Mouse (Mus musculus): ENCODE measurements around the gene 1700066M21Rik. TPM values are rescaled to one million over a fixed set of nuclear protein-coding genes. Genes with fewer than 3 reads are reported as not detected.

1700066M21Rik gene
- total RNA-seq, 1 experiment = 6.7 TPM

- TF ChIP-seq CHD2 (IDR thresholded peaks at IDR 0.05; ENCODE audit: low read depth, low read length) = no peak
- TF ChIP-seq HCFC1 (IDR thresholded peaks at IDR 0.05; ENCODE audit: borderline replicate concordance, insufficient read depth, low read length) = no peak
- H3K27ac ChIP-seq (ENCODE audit: insufficient read depth, low read depth, low read length, poor library complexity, severe bottlenecking) = no peak overlapping the region
- in situ Hi-C loops (cut with MboI; ENCODE audit: low sequenced_read_pairs in 2 of 2, unreplicated experiment in 2 of 2) = no loop called here
Observed at GRCm38 (mm10) chr1:57347487-57347886, 29.9 kb upstream of the 1700066M21Rik start.

GRCm38 (mm10) chr1:57351941-57352340 is 25.5 kb upstream of the 1700066M21Rik start:
- no peak overlapping the region for H3K4me3 ChIP-seq (ENCODE audit: insufficient read depth in 1 of 2, low read depth in 1 of 2, low read length in 2 of 2, poor library complexity in 1 of 2, severe bottlenecking in 1 of 2)
- TF ChIP-seq ZNF384 (IDR thresholded peaks at IDR 0.05; ENCODE audit: low read depth, low read length) (no peak), HCFC1 (IDR thresholded peaks at IDR 0.05; ENCODE audit: borderline replicate concordance, insufficient read depth, low read length) (no peak), MAFK (IDR thresholded peaks at IDR 0.05; ENCODE audit: insufficient read depth, low read depth, low read length) (no peak), CHD2 (IDR thresholded peaks at IDR 0.05; ENCODE audit: low read depth, low read length) (no peak), ZC3H11A (IDR thresholded peaks at IDR 0.05; ENCODE audit: borderline replicate concordance, low read depth, low read length) (no peak)
- no peaks in the 10 kb centered on the region for H3K36me3 ChIP-seq (ENCODE audit: control insufficient read depth, insufficient read depth, low read length, poor library complexity, severe bottlenecking)
- in situ Hi-C loops (cut with MboI; ENCODE audit: low sequenced_read_pairs in 2 of 2, unreplicated experiment in 2 of 2) = no loop called here
- H3K9me3 ChIP-seq (ENCODE audit: control insufficient read depth, insufficient read depth, low read depth, low read length) = no peaks in the 10 kb centered on the region
- no peak overlapping the region for H3K9ac ChIP-seq (ENCODE audit: insufficient read depth, low read depth, low read length, poor library complexity, severe bottlenecking)
- no peak for DNase-seq (ENCODE audit: low read depth, low spot score)
- H3K27ac ChIP-seq (ENCODE audit: insufficient read depth, low read depth, low read length, poor library complexity, severe bottlenecking) = no peak overlapping the region
- H3K4me1 ChIP-seq (ENCODE audit: control insufficient read depth in 2 of 2, insufficient read depth in 2 of 2, low read length in 2 of 2, poor library complexity in 1 of 2) = no peaks in the 10 kb centered on the region

More at GRCm38 (mm10) chr1:57347487-57347886, 29.9 kb upstream of the 1700066M21Rik start:
- Histone ChIP-seq H3K4me1 (ENCODE audit: control insufficient read depth in 2 of 2, insufficient read depth in 2 of 2, low read length in 2 of 2, poor library complexity in 1 of 2) (peaks cover 3 to 7% of the 10 kb centered on the region in 2 experiments; a peak in 2 of 4 replicates), H3K4me3 (ENCODE audit: insufficient read depth in 1 of 2, low read depth in 1 of 2, low read length in 2 of 2, poor library complexity in 1 of 2, severe bottlenecking in 1 of 2) (no peak overlapping the region), H3K36me3 (ENCODE audit: control insufficient read depth, insufficient read depth, low read length, poor library complexity, severe bottlenecking) (no peaks in the 10 kb centered on the region), H3K9ac (ENCODE audit: insufficient read depth, low read depth, low read length, poor library complexity, severe bottlenecking) (no peak overlapping the region), H3K9me3 (ENCODE audit: control insufficient read depth, insufficient read depth, low read depth, low read length) (no peaks in the 10 kb centered on the region)
- no peak for DNase-seq (ENCODE audit: low read depth, low spot score)

GRCm38 (mm10) chr1:57358546-57358945 is 18.9 kb upstream of the 1700066M21Rik start:
- no peak for TF ChIP-seq HCFC1 (IDR thresholded peaks at IDR 0.05; ENCODE audit: borderline replicate concordance, insufficient read depth, low read length)
- no peak for TF ChIP-seq ZNF384 (IDR thresholded peaks at IDR 0.05; ENCODE audit: low read depth, low read length)
- no peak for TF ChIP-seq CHD2 (IDR thresholded peaks at IDR 0.05; ENCODE audit: low read depth, low read length)
- Histone ChIP-seq H3K4me1 (ENCODE audit: control insufficient read depth in 2 of 2, insufficient read depth in 2 of 2, low read length in 2 of 2, poor library complexity in 1 of 2) (no peaks in the 10 kb centered on the region), H3K36me3 (ENCODE audit: control insufficient read depth, insufficient read depth, low read length, poor library complexity, severe bottlenecking) (no peaks in the 10 kb centered on the region), H3K4me3 (ENCODE audit: insufficient read depth in 1 of 2, low read depth in 1 of 2, low read length in 2 of 2, poor library complexity in 1 of 2, severe bottlenecking in 1 of 2) (no peak overlapping the region), H3K27ac (ENCODE audit: insufficient read depth, low read depth, low read length, poor library complexity, severe bottlenecking) (no peak overlapping the region), H3K9me3 (ENCODE audit: control insufficient read depth, insufficient read depth, low read depth, low read length) (no peaks in the 10 kb centered on the region), H3K9ac (ENCODE audit: insufficient read depth, low read depth, low read length, poor library complexity, severe bottlenecking) (no peak overlapping the region)
- no peak for DNase-seq (ENCODE audit: low read depth, low spot score)
- in situ Hi-C loops (cut with MboI; ENCODE audit: low sequenced_read_pairs in 2 of 2, unreplicated experiment in 2 of 2) = no loop called here

- Histone ChIP-seq H3K4me1 (ENCODE audit: control insufficient read depth in 2 of 2, insufficient read depth in 2 of 2, low read length in 2 of 2, poor library complexity in 1 of 2) (peaks cover 0 to 7% of the 10 kb centered on the region in 2 experiments; a peak in 3 of 4 replicates), H3K4me3 (ENCODE audit: insufficient read depth in 1 of 2, low read depth in 1 of 2, low read length in 2 of 2, poor library complexity in 1 of 2, severe bottlenecking in 1 of 2) (no peak overlapping the region), H3K9ac (ENCODE audit: insufficient read depth, low read depth, low read length, poor library complexity, severe bottlenecking) (no peak overlapping the region), H3K27ac (ENCODE audit: insufficient read depth, low read depth, low read length, poor library complexity, severe bottlenecking) (no peak overlapping the region), H3K36me3 (ENCODE audit: control insufficient read depth, insufficient read depth, low read length, poor library complexity, severe bottlenecking) (no peaks in the 10 kb centered on the region), H3K9me3 (ENCODE audit: control insufficient read depth, insufficient read depth, low read depth, low read length) (no peaks in the 10 kb centered on the region)
- in situ Hi-C loops (cut with MboI; ENCODE audit: low sequenced_read_pairs in 2 of 2, unreplicated experiment in 2 of 2) = no loop called here
- DNase-seq (ENCODE audit: low read depth, low spot score) = no peak
- TF ChIP-seq CHD2 (IDR thresholded peaks at IDR 0.05; ENCODE audit: low read depth, low read length) (no peak), ZNF384 (IDR thresholded peaks at IDR 0.05; ENCODE audit: low read depth, low read length) (no peak), HCFC1 (IDR thresholded peaks at IDR 0.05; ENCODE audit: borderline replicate concordance, insufficient read depth, low read length) (no peak), ZC3H11A (IDR thresholded peaks at IDR 0.05; ENCODE audit: borderline replicate concordance, low read depth, low read length) (no peak), MAFK (IDR thresholded peaks at IDR 0.05; ENCODE audit: insufficient read depth, low read depth, low read length) (no peak)
Observed at GRCm38 (mm10) chr1:57367446-57367845, 10.0 kb upstream of the 1700066M21Rik start.

GRCm38 (mm10) chr1:57369111-57369510 is 8.3 kb upstream of the 1700066M21Rik start:
- Histone ChIP-seq H3K27ac (ENCODE audit: insufficient read depth, low read depth, low read length, poor library complexity, severe bottlenecking) (no peak overlapping the region; the same call in 1 of the 2 replicates), H3K36me3 (ENCODE audit: control insufficient read depth, insufficient read depth, low read length, poor library complexity, severe bottlenecking) (no peaks in the 10 kb centered on the region), H3K9ac (ENCODE audit: insufficient read depth, low read depth, low read length, poor library complexity, severe bottlenecking) (no peak overlapping the region), H3K9me3 (ENCODE audit: control insufficient read depth, insufficient read depth, low read depth, low read length) (no peaks in the 10 kb centered on the region), H3K4me3 (ENCODE audit: insufficient read depth in 1 of 2, low read depth in 1 of 2, low read length in 2 of 2, poor library complexity in 1 of 2, severe bottlenecking in 1 of 2) (no peak overlapping the region), H3K4me1 (ENCODE audit: control insufficient read depth in 2 of 2, insufficient read depth in 2 of 2, low read length in 2 of 2, poor library complexity in 1 of 2) (peaks cover 0 to 7% of the 10 kb centered on the region in 2 experiments; a peak in 3 of 4 replicates)
- in situ Hi-C loops (cut with MboI; ENCODE audit: low sequenced_read_pairs in 2 of 2, unreplicated experiment in 2 of 2) = no loop called here
- no peak for DNase-seq (ENCODE audit: low read depth, low spot score)
- TF ChIP-seq HCFC1 (IDR thresholded peaks at IDR 0.05; ENCODE audit: borderline replicate concordance, insufficient read depth, low read length) (no peak), CHD2 (IDR thresholded peaks at IDR 0.05; ENCODE audit: low read depth, low read length) (no peak), ZNF384 (IDR thresholded peaks at IDR 0.05; ENCODE audit: low read depth, low read length) (no peak), ZC3H11A (IDR thresholded peaks at IDR 0.05; ENCODE audit: borderline replicate concordance, low read depth, low read length) (no peak), MAFK (IDR thresholded peaks at IDR 0.05; ENCODE audit: insufficient read depth, low read depth, low read length) (no peak)
